Mouse (Mus musculus): ENCODE measurements around the gene Rfx4. TPM values are rescaled to one million over a fixed set of nuclear protein-coding genes. Genes with fewer than 3 reads are reported as not detected.

The Rfx4 gene
- total and polyA plus RNA-seq, 2 experiments = 1.8 to 5.1 TPM

- H3K9ac ChIP-seq (ENCODE audit: low read depth, low read length) = no peak overlapping the region
- no peaks in the 10 kb centered on the region for H3K4me1 ChIP-seq (ENCODE audit: control insufficient read depth, insufficient read depth, low read length)
- H3K36me3 ChIP-seq (ENCODE audit: control insufficient read depth, insufficient read depth, low read length) = no peaks in the 10 kb centered on the region
- H3K27ac ChIP-seq (replicated peaks; ENCODE audit: insufficient read depth, low read depth, low read length) = no peak overlapping the region
- WGBS = 88% methylated on average over 3 of the region's 3 CpGs
- TF ChIP-seq POLR2A (IDR thresholded peaks at IDR 0.05; ENCODE audit: extremely low read depth, insufficient read depth, low read length) (no peak), CTCF (IDR thresholded peaks at IDR 0.05; ENCODE audit: low read depth, low read length) (no peak)
- H3K4me3 ChIP-seq (ENCODE audit: insufficient read depth, low read depth, low read length) = no peak overlapping the region
- DNase-seq (ENCODE audit: extremely low read depth, low read depth, low spot score) = no peak
- no peaks in the 10 kb centered on the region for H3K27me3 ChIP-seq (ENCODE audit: control insufficient read depth, insufficient read depth, low read length)
- H3K79me2 ChIP-seq (ENCODE audit: control insufficient read depth, insufficient read depth, low read length) = no peaks in the 10 kb centered on the region
Observed at GRCm38 (mm10) chr10:84791181-84791580, 35.3 kb downstream of the Rfx4 start.

- Histone ChIP-seq H3K4me3 (ENCODE audit: insufficient read depth, low read depth, low read length) (no peak overlapping the region), H3K4me1 (ENCODE audit: control insufficient read depth, insufficient read depth, low read length) (peaks cover 6% of the 10 kb centered on the region), H3K27ac (replicated peaks; ENCODE audit: insufficient read depth, low read depth, low read length) (no peak overlapping the region), H3K9ac (ENCODE audit: low read depth, low read length) (no peak overlapping the region), H3K36me3 (ENCODE audit: control insufficient read depth, insufficient read depth, low read length) (no peaks in the 10 kb centered on the region), H3K79me2 (ENCODE audit: control insufficient read depth, insufficient read depth, low read length) (no peaks in the 10 kb centered on the region), H3K27me3 (ENCODE audit: control insufficient read depth, insufficient read depth, low read length) (no peaks in the 10 kb centered on the region)
- WGBS = 80% methylated on average over 6 of the region's 6 CpGs
- TF ChIP-seq POLR2A (IDR thresholded peaks at IDR 0.05; ENCODE audit: extremely low read depth, insufficient read depth, low read length) = no peak
- no peak for TF ChIP-seq CTCF (IDR thresholded peaks at IDR 0.05; ENCODE audit: low read depth, low read length)
- no peak for DNase-seq (ENCODE audit: extremely low read depth, low read depth, low spot score)
Observed at GRCm38 (mm10) chr10:84801521-84801920, 45.7 kb downstream of the Rfx4 start.

GRCm38 (mm10) chr10:84803216-84803844, 47.5 kb downstream of the Rfx4 start:
- DNase-seq (ENCODE audit: extremely low read depth, low read depth, low spot score) = peak; percentile 20
- TF ChIP-seq POLR2A (IDR thresholded peaks at IDR 0.05; ENCODE audit: extremely low read depth, insufficient read depth, low read length) (no peak), CTCF (IDR thresholded peaks at IDR 0.05; ENCODE audit: low read depth, low read length) (no peak)
- no peak overlapping the region for H3K27ac ChIP-seq (replicated peaks; ENCODE audit: insufficient read depth, low read depth, low read length)
- no peak overlapping the region for H3K4me3 ChIP-seq (ENCODE audit: insufficient read depth, low read depth, low read length)
- H3K36me3 ChIP-seq (ENCODE audit: control insufficient read depth, insufficient read depth, low read length) = no peaks in the 10 kb centered on the region
- H3K4me1 ChIP-seq (ENCODE audit: control insufficient read depth, insufficient read depth, low read length) = peaks cover 6% of the 10 kb centered on the region
- no peaks in the 10 kb centered on the region for H3K27me3 ChIP-seq (ENCODE audit: control insufficient read depth, insufficient read depth, low read length)
- H3K79me2 ChIP-seq (ENCODE audit: control insufficient read depth, insufficient read depth, low read length) = no peaks in the 10 kb centered on the region
- 61% methylated on average over 13 of the region's 13 CpGs for WGBS
- no peak overlapping the region for H3K9ac ChIP-seq (ENCODE audit: low read depth, low read length)

GRCm38 (mm10) chr10:84805576-84805975, 49.7 kb downstream of the Rfx4 start:
- no peak for DNase-seq (ENCODE audit: extremely low read depth, low read depth, low spot score)
- no peaks in the 10 kb centered on the region for H3K79me2 ChIP-seq (ENCODE audit: control insufficient read depth, insufficient read depth, low read length)
- 87% methylated on average over 3 of the region's 3 CpGs for WGBS

GRCm38 (mm10) chr10:84807206-84807605, 51.3 kb downstream of the Rfx4 start:
- Histone ChIP-seq H3K27me3 (ENCODE audit: control insufficient read depth, insufficient read depth, low read length) (no peaks in the 10 kb centered on the region), H3K4me3 (ENCODE audit: insufficient read depth, low read depth, low read length) (no peak overlapping the region), H3K4me1 (ENCODE audit: control insufficient read depth, insufficient read depth, low read length) (peaks cover 13% of the 10 kb centered on the region), H3K79me2 (ENCODE audit: control insufficient read depth, insufficient read depth, low read length) (no peaks in the 10 kb centered on the region), H3K27ac (replicated peaks; ENCODE audit: insufficient read depth, low read depth, low read length) (no peak overlapping the region), H3K36me3 (ENCODE audit: control insufficient read depth, insufficient read depth, low read length) (no peaks in the 10 kb centered on the region), H3K9ac (ENCODE audit: low read depth, low read length) (no peak overlapping the region)
- DNase-seq (ENCODE audit: extremely low read depth, low read depth, low spot score) = no peak
- 91% methylated on average over 9 of the region's 9 CpGs for WGBS
- TF ChIP-seq POLR2A (IDR thresholded peaks at IDR 0.05; ENCODE audit: extremely low read depth, insufficient read depth, low read length) (no peak), CTCF (IDR thresholded peaks at IDR 0.05; ENCODE audit: low read depth, low read length) (no peak)

More at GRCm38 (mm10) chr10:84805576-84805975, 49.7 kb downstream of the Rfx4 start:
- H3K36me3 ChIP-seq (ENCODE audit: control insufficient read depth, insufficient read depth, low read length) = no peaks in the 10 kb centered on the region
- H3K4me3 ChIP-seq (ENCODE audit: insufficient read depth, low read depth, low read length) = no peak overlapping the region
- H3K9ac ChIP-seq (ENCODE audit: low read depth, low read length) = no peak overlapping the region
- H3K27me3 ChIP-seq (ENCODE audit: control insufficient read depth, insufficient read depth, low read length) = no peaks in the 10 kb centered on the region
- TF ChIP-seq POLR2A (IDR thresholded peaks at IDR 0.05; ENCODE audit: extremely low read depth, insufficient read depth, low read length) (no peak), CTCF (IDR thresholded peaks at IDR 0.05; ENCODE audit: low read depth, low read length) (no peak)
- H3K4me1 ChIP-seq (ENCODE audit: control insufficient read depth, insufficient read depth, low read length) = peaks cover 10% of the 10 kb centered on the region
- H3K27ac ChIP-seq (replicated peaks; ENCODE audit: insufficient read depth, low read depth, low read length) = no peak overlapping the region

Measured in liver, adult 2 months (tissue).